Mouse (Mus musculus) layer of hippocampus, postnatal 10 days (tissue): ENCODE measurements at regions not wholly inside any gene's neighbourhood (a gene's known extent, or its start where the extent isn't known, plus 50 kb on each side); places are given as distances from the start of the nearest gene placed in this dataset.
"Not testable (repeated sequence)": the region's sequence is repeated elsewhere in the genome, so short reads cannot be mapped to it uniquely, and the experiment has no call there.

Experiments
- DNase-seq, 2 experiments: peaks; one replicate each; pipeline ENCODE4 v3.0.0; 2021; ENCODE audit warnings: low spot score in 2 of 2

DNA sequence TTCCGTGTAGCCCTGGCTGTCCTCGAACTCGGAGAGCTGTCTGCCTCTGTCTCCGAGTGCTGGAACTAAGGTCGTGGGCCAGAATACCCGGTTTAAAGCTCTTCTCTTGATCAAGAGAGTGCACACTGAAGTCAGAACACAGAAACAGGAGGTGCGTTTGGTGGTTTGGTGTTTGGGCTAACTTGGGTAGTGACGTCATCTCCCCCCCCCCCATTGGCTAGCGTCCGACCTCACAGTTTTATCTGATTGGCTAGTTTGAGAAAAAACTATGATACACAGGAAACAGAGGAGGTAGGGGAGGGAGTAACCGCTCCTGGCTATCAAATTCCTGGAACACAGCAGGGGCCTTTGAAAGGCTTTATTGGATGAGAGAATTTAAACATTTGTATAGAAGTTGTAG, 60.2 kb upstream of the Pim1 start:
- DNase-seq, result no peak

DNA sequence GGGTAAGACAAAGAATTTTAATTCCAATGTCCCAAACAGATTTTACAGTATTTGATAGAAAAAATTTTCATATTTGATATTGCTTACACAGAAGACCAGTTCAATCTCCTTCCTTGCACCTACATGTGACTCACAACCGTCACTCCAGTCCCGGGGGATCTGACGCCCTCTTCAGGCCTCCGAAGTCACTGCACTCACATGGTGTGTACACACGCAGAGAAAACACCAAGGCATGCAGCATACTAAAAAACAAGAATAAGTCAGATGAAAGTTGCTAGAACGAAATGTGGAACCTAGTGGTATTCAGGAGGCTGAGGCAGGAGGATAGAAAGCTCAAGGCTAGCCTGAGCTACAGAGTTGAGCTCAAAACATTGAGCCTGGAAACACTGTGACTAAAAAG, 59.7 kb upstream of the Pim1 start:
- no peak for DNase-seq

DNA sequence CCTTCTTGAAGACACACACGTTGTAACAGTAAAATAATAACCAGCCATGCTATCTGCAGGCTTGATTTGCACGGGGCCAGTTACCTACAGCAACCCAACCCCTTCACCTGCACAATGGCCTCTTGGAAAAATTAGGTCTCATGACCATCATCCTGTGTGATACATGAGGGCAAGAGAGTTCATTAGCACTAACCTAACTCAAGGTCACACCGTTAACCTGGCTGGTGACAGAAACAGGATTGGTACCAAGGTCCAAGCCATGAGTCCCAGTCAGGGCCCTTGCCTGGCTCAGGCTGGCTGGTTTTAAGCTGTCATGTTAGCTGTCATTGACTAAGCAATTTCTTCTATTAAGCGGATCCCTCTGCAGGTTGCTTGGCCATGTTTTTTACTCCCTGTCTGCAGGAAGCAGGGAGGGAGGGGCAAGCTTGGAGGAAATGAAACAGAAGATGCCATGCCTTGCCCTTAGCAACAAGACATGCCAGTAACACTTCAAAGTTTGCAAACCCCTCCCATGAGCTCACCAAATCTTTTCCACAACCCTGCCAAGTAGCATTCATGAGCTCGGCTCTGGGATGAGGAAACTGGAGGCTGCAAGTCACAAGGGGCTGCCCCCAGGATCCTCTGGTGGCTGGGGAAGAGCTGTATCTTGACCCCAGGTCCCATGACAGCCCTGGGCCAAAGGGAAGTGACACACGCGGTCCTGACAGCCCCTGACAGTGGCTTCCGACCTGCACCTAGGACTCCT, 58.8 kb upstream of the Pim1 start:
- DNase-seq, result no peak

DNA sequence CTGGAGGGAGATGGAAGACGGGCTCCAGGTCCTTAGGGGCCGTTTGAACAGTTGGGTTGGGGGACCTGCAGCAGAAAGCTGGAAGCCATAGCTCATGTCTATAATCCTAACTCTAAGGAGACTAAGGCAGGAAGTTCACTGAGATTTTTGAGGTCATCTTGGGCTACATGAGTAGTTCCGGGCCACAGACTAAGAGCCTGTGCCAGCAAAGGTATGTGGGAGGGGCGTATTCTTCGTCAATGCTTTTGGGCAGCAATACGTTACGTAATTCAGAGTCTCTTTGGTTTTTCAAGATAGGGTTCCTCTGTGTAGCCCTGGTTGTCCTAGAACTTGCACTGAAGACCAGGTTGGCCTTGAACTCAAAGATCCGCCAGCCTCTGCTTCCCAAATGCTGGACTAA, 57.9 kb upstream of the Pim1 start:
- DNase-seq, result no peak

DNA sequence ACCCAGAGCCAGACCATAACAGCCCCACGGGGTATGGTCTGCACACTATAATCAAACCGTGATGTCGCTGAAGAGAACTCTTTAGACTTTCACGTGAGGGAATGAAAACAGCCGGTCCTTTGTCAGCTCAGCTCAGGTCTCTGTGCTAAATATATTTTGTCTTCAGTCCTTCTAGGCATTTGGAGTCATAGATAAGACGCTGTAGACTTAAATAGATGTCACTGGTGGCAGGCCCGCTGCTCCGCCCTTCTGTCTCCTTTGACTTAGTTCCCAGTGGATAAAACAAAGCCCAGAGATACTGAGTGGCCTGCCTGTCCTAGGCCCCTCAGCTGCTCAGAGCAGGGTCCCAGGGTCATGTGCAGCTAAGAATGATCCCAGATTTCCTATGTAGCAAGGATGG, 57.2 kb upstream of the Pim1 start:
- no peak for DNase-seq

DNA sequence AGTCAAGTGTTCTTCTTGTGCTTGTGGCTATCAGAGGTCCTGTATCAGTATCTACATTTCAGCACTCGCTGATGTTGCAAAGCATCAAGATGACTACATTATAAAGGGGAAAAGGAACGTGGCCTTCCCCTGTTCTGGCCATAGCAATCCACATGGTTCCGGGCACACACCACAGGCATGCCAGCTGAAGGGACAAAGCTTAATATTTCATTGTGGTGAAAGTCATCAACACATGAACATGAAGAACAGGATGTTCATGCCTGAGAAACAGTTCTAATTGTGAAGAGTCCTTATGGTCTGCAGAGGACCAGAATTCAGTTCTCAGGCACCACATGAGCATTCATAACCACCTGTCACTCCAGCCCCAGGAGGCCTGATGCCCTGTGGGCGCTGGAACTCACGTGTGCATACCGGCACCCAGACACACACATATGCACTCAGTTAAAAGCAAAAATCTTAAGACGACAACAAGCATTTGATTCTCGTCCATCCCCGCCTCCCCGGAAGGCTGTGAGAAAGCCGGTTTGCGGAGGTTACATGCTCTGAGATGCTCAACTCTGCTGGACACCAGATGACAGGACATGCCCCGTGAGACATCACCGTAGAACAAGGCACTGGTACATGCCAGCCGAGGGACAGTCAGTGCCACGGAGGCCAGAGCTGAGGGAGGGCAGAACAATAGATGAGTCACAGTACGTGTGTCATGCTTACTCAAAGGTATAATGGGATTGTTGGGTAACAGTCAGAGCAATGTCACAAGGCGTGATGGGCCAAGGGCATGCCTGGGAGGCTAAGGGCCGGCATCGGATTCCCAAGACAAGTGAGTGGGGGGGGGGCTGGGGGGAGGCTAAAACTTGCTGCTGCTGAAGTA, 56.2 kb upstream of the Pim1 start:
- DNase-seq, result no peak

DNA sequence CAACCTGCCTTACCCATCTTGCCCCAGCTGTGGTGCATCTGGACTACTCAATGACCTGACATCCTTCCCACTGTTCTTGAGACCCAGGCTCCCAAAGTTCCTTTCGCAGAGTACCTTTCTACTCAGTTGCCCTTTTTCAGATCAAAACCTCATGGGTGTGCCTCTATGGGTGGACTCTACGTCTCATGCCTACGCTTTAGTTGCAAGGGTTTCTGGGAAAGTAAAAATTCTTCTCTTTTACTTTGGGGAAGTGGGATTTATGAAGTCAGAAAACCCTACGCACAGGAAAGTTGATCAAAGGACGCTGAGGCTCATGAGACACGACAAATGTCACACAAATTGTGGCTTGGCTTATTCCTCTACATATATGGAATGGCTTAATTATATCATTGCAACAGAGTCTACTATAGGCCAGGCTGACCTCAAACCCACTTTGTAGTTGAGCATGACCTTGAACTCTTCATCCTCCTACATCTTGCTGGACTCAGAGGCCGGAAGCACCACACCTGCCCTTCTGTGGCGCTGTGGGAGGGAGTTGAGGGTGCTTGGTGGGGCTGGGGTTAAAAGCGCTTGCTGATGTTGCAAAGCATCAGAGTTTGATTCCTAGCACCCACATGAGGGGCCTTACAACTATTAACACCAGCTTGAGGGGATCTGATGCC, 55.1 kb upstream of the Pim1 start:
- no peak for DNase-seq

DNA sequence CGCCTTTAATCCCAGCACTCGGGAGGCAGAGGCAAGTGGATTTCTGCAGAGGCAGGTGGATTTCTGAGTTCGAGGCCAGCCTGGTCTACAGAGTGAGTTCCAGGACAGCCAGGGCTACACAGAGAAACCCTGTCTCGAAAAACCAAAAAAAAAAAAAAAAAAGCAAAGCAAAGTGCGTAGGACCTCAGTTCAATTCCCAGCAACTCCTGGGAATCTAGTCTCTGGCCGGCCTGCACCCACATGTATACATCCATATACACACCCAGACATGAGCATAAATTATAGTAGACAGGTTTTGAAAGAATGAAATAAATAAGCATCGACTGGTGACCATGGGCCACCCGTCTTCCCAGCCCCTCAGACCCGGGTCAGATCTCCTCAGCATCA, 54.1 kb upstream of the Pim1 start:
- not testable (repeated sequence) for DNase-seq

DNA sequence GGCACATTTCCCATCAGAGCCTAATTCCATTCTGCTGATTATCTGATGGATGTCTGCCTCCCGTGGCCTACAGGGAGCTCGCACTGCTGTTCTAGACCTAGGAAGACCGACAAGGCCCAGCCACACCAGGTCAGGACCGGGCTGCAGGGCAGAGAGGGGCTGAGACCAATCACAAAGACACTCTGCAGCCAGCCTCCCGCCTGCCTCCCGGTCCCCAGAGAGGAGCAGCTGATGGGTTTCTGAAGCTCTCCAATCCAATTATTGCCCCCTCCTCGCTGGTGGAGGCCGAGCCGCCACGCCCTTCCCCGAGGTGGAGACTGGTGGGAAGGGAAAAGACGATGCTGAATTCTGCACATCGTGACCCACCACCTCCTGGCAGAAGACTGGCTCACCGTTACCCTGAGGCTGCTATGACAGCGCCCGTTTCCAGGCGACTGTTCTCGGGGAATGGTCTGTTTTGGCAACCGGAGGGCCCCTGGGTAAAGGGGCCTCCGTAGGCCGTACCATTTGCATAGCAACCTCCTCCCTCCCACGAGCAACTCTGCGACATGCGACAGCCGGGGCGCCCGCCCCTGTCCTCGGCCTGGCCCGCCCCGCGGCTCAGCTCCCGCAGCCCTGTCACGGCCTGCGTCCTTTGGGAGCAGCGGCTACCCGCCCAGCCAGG, 53.5 kb upstream of the Pim1 start:
- peak; percentile 78 to 80 for DNase-seq

DNA sequence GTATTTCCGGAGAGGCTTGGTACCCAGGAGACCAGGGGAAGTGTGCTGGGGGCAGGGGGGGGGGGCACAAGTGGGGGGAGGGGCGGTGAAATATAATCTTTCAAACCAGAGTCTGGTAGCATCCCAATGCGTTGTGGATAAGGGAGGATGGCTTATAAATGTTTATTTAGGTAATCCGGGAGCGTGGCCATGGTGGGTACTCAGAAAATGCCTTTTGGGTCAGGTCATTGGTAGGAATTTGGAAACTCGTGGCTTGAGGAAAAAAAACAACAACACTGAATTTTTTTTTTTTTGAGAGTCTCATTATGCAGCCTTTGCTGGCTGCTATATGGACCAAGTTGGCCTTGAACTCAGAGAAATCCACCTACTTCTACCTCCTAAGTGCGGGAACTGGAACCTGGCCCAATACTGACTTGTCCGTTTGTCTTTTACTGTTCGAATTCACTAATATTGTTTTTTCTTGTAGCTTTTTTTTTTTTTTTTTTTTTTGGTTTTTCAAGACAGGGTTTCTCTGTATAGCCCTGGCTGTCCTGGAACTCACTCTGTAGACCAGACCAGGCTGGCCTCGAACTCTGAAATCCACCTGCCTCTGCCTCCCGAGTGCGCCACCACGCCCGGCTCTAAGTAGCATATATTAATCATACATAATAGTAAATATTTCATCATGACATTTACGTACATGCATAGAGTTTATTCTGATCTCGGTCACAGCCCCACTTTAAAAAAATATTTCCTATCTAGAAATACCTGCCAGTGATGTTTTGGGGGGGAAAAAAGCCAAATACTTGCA, 52.8 kb upstream of the Pim1 start:
- DNase-seq, result peak in 1 of 2 experiments; percentile 27

DNA sequence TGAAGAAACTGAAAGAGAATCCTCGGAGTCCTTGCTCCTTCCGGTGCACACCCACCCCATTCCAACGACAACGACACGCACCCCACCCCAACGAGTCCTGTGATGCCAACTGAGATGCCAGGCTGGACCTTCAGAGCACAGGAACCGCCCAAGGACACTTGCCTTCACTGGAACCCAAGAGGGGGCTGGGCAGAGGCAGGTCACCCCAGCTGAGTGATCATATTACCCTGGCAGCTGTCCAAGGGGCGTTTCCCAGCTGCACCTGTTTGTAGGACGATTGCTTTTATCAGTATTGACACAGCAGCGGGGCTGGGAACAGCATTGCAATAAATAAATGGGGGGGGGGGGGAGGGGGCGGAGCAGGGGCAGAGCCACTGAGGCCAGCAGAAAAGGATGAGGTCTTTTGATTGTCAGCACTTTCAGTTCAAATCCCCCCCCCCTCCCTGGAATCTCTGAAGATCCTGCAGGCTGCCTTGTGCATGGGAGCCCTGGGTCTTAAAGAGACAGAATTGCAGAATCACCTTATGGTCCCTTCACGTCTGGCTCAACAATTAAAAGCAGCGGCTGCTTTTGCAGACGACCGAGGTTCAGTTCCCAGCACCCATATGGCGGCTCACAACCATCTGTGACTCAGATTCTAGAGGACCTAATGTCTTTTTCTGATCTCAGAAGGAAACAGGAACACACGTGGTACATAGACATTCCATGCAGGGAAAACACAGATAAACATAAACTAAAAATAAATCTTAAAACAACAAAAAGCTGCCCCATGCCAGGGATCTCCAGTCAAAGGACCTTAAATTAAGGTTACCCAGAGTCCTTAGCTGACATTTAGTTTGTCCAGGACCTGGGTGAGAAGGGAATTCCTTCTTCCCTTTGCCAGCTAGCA, 52.0 kb upstream of the Pim1 start:
- DNase-seq, result peak in 1 of 2 experiments; percentile 50

DNA sequence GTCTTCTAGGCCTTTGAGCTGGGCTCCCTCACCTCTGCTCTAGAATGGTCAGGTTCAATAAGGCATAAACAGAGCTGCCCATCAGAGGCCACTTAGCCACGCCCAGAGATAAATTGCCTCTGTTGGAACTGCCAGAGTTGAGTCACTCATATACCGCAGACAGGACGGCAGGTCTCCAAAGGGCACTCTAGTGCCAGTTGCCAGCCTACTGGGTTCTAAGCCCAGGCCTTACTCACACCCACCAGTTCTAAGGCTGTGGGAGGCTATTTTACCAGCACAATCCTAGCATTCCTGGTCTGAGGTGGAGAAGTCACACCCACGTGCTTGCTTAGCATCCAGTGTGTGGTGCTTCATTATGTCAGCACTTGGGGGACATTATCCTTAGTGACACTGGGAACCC, 50.6 kb upstream of the Pim1 start:
- DNase-seq, result no peak

DNA sequence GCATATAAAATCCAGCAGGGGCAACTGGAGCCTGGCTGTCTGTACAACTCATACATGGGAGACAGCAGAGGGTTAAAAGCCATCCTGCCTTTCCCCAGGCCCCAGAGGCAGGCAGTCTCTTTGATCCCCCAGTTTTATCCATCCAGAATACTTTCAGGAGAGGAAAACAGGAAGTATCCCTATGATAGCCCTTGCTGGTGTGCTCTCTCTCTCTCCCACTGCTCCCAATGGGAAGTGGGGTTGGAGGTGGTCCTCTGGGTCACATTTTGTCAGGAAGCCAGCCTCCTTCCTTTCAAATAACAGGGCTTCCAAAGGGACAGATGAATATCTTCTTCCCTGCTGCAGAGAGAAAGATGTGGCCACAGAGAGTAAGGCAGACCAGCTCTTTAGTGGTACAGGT, 50.1 kb upstream of the Pim1 start:
- DNase-seq, result no peak
